Mouse (Mus musculus) induced T-regulatory cell, adult 2 months (primary cell): ENCODE measurements around the gene Kat6b.
A peak's percentile ranks its signal among the peaks of the same experiment; 100 is the strongest.

ENCODE experiments used
- DNase-seq: peaks from one replicate; pipeline ENCODE4 v3.0.0-alpha.2; 2012; ENCODE audit warnings: low read depth

Kat6b gene

DNA sequence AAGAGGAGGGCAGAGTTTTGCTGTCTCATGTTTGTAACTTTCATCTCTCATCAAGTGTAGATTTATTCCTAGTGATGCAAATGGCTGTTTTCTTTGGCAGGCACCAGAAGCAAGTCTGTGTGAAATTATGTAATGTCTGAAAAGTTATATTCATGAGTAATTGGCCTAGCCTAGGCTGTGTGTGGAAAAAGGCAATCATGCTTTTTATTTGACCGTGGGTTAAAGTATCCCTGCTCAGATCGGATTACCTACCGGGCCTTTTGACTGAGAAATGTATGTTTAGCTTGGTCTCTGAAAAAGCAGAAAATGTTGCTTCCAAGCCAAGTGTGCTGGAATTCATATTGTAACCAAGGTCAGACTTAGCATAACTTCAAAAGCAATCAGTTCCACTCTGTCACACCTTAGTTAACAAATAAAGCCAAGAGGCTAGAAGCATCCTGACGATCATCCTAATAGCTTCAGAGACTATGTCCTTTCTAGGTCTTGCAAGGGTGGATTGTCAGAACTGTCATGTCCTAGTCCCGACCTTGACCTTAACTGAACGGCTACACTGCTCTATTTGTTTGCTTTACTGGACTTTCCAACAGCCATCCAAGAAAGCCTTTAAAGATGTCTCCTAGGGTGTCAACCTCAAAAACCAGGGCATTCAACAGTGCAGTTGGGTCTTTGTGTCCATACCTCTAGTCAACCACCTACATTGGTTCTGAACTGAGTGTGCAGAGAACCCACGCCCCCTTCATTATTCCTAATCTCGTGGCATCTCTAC lies 111.9 kb downstream of the Kat6b start:
- no peak for DNase-seq

DNA sequence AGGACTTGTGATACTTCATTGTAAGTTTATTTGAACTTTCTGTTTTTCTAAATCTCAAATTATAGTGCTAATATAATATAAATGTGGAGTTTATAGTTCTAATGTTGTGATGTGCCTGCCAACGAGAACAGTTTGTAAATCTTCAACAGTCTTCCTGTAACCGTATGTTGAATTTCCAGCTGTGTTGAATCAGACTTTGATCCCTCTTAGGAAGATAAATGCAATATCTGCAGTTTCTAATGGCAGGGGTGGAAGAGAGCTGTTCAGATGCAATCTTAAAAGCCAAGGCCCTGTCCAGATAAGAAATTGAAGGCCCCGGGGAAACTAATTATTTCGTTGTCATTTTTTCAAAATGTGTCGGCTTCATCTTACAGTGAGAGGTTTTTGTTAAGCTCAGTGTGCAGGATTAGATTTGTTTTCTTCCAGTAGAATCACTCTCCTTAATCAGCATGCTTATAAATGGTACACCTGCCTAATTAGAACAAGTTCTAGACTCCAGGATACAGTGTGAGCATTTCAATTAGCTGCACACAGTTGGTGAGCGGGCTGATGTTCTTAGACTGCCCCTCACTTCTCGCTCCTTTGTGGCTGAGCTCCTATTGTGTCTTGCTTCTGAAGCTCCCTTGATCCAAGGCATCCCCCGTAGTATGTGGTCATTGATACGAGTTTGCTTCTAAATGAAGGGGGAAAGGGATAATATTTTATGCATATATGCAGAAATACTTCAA lies 118.4 kb downstream of the Kat6b start:
- no peak for DNase-seq

- DNase-seq: no peak
Observed at GRCm38 (mm10) chr14:21600174-21600566, 118.9 kb downstream of the Kat6b start.

GRCm38 (mm10) chr14:21600628-21601027 lies 119.4 kb downstream of the Kat6b start:
- DNase-seq: no peak

DNA sequence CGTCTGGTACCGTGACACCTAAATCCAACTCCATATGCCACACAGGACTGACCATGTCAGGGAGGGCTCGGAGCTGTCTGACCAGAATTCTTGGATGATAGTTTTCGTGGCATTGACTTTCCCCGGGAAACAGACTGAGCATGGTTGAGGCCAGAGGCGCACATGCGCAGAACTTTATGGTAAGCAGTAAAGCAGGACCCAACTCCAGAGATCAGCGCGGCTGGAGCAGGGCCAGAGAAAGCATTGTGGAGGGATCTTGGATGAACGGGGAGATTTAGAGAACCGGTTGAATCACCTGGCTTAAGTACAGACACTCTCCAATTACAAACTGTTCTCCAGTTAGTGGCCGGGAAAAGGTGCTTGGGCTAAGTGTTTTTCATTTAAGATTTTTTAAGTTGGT lies 120.9 kb downstream of the Kat6b start:
- no peak for DNase-seq

GRCm38 (mm10) chr14:21602937-21603336 lies 121.7 kb downstream of the Kat6b start:
- no peak for DNase-seq

- no peak for DNase-seq
Observed at GRCm38 (mm10) chr14:21607686-21608085, 126.5 kb downstream of the Kat6b start.

DNA sequence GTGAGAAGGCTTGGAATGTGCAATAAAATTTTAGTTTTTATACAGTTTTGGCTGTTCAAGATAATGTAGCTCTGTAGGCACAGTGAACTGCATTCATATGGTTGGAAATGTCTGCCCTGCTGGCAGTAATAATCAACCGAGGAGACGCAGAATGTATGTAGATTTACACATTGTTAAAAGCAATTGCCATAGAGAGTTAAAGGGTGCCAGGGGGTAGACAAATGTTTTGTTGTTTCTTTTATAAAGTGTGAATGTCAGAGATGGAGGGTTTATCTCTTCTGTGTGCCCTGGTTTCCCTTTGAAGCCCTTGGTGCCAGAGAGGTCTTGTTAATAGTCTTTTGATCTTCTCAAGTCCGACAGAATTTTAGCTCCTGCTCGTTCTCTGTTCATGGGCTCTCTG lies 127.7 kb downstream of the Kat6b start:
- DNase-seq: no peak

DNA sequence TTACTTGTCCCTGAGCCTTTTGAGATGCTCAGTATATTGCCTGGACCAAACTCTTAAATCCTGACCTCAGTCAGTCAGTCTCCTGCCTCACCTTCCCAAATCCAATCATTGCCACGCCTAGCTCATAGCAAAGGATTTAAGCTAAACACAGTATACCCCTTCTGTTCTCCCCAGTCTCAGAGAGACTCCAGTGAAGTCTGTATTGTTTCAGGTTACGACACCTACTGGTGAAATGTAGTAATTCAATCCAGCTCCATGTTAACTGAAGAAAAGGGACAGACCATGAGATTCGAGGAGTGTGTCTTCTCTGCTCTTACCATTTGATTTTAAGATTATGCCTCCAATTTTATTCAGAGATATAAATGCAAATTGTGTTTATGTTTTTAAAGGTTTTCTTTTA lies 129.0 kb downstream of the Kat6b start:
- peak; percentile 77 for DNase-seq

DNA sequence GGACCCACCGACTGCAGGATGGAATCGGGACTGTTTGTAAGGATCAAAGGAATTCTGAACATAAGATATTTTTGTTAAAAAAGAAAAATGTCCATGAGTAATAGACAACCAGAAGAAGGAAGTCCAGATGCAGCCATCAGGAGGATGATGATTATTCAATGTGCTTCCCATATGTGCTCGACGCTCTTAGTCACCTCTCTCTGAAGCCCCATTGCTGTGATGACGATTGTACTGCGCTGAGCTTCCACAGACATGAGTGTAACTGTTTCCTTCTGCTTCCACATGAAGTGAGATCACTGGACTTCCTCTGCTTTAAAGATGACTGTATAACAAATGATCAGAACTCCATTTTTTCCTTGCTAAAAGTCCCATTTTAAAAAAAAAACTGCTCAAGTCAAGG lies 131.8 kb downstream of the Kat6b start:
- DNase-seq: no peak

DNA sequence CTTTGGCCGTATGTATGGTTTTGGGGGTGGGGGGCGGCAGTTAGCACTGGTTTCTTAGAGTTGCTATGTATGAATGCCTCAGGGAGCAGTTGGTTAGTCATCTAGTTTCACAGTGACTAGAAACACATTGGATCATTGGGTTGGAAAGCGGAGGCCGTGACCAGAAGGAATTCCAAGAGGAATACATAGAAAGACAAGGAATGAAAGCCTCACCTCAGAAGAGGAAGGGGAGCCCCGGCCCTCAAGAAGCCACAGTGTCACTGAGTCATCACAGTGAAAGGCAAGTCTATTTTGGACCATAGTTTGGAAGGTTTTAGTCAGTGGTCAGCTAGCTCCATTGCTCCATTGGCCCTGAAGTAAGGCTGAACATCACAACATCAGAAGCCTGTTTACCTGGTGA lies 132.9 kb downstream of the Kat6b start:
- no peak for DNase-seq

DNA sequence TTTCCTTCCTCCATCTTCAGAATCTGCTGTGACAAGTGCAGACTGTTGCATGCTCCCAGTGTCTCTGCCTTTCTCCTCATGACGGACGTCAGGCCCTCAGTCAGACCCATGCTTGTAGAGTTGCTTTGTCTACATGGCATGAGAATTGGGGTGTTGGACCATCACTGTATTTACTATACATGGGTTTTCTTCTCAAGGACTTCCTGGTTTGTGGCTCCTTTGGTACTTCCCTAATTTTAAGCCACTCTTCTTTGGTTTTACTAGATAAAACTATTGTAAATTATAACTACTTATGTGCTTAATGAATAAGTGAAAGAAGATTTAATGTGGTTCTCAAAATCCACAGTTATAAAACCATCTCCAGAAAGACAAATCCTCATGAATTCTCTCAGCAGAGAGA lies 134.6 kb downstream of the Kat6b start:
- no peak for DNase-seq

DNA sequence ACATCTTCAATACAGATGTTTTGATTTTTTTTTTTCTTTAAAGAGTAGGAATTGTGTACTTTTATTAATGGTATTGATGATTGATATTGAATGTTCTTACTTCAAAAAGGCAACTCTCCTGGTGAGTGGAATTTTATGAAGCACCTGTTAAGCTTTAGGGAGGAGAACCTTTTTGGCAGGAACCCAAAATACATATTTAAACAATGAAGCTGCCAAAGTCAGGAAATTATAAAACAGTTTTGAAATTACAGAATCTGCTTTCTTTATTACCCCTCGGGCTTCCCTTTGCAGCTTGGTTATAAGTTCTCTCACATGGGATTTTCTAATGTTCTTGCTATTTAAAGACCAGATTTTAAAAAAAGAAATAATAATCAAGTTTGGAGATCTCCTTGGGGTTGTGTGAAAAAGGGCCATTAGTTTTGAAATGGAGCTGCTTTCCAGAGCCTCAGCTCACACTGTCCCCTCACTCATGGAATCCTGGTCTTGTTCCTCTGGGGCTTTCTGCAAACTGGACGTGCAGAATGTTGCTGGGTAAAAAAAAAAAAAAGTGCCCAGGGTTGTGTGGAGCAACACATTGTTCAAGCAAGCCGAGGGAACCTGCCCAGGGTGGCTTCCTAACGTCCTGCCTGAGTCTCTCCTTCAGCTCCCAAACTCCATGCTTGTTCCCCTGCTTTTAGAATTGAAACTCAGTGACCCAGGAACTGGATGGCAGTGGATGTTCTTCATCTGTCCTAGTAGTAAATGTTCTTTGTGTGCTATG lies 136.2 kb downstream of the Kat6b start:
- no peak for DNase-seq

- DNase-seq: no peak
Observed at GRCm38 (mm10) chr14:21619951-21620350, 138.7 kb downstream of the Kat6b start.

GRCm38 (mm10) chr14:21625946-21626345 lies 144.7 kb downstream of the Kat6b start:
- no peak for DNase-seq

DNA sequence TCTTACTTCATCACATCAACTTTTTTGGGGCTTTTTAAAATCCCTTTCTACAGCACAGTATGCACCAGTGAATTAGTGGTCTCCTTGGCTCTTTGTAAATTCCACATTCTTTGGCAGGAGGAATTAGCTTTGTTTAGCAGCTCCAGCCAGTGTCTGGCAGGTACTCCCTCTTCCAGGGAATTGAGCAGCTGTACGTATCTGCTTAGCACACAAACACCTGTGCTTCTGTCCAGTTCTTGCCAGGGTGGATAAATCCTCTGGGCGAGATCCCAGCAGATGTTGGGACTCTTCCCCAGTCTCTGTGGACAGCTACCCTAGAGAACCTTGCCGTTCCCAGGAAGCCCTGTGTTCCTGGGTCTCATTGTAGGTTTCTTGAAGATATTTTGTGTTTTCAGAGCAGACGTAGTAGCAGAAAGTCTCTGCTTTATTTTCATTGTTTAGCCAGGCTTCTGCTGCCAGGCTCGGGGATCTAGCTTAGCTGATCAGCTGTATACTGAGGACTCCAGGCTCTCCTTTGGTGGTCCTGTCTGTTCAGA lies 150.5 kb downstream of the Kat6b start:
- no peak for DNase-seq

DNA sequence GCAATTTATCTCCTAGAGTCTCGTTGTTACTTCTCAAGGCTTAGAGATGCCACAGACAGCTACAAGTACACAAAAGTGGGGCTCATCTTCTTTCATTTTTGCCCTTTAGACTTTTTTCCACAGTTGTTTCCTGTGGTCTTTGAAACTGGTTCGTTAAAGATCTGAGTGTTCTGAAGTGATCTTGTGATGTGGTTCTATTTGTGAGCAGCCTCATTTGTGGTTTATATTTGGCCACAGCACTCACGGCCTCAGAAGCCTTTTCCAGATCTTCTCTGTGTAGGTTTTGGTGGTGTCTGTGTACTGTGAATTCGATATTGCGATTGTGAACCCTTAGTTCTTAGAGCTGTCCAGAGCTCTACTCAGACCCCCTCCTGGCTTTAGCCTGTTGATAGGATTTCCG lies 155.3 kb downstream of the Kat6b start:
- DNase-seq: peak; percentile 34

DNA sequence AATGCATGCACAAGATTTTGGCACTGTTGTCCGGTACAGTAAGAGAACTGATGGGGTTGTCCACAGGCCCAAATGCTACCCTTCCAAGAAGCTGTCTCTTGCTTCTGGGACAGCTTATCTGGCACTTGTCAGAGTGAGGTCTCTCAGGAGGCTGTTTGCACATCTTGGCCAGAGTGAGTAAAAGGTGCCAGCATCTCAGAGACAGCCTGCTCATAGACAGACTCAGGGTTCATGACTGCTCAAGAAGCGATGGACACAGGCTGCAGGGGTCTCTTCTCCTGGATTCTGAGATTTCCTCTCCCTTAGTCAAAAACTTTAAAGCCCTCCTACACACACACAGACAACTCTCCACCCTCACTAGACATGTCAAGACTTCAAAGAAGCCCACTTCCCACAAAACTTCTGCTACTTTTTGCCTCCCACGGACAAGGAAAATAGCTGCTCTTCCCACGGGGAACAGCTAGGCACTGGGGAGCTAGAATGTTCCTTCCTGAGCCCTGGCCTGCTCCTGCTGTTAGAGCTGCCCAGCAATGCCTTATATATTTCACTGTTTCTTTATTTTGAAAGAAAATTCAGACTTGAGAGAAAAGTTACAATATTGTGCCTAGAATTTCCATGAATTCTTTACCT lies 159.7 kb downstream of the Kat6b start:
- DNase-seq: no peak

GRCm38 (mm10) chr14:21653813-21654212 lies 172.6 kb downstream of the Kat6b start:
- peak; percentile 61 for DNase-seq

DNA sequence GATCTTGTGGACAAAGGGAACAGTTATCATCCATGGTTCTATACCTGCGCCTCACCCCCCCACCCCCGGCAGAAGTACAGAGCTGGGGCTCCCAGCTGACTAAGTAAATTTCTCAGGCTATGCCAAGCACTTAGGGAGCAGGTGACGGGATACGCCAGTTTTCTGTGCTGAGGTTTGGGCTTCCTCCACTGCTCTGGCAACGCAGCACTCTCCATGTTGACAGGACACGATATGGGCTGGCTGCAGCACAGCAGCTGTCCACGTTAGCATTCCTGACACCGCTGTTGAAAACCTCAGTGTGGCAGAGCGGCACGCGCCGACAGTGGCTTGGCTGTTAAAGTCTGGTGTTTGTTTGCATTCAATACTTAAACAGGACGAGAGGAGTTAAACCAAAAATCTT lies 177.9 kb downstream of the Kat6b start:
- DNase-seq: no peak

DNA sequence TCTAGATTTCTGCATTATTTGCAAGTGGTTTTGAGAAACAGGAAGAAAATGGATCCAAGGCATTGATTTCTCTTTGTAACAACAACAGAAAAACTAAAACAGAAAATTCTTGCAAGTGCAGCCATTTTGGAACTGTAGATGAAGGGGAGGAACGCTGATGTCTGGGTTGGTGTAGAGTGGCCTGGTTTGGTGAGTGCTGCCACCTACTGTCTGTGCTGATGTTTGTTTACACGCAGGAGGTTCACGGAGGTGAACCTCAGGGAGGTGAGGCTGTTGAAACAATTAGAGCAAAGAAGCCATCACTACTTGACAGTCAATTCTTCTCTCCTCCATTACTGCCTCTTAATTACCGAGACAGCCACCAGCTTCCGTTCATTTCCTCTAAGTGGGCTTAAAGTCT lies 178.4 kb downstream of the Kat6b start:
- peak; percentile 74 for DNase-seq

DNA sequence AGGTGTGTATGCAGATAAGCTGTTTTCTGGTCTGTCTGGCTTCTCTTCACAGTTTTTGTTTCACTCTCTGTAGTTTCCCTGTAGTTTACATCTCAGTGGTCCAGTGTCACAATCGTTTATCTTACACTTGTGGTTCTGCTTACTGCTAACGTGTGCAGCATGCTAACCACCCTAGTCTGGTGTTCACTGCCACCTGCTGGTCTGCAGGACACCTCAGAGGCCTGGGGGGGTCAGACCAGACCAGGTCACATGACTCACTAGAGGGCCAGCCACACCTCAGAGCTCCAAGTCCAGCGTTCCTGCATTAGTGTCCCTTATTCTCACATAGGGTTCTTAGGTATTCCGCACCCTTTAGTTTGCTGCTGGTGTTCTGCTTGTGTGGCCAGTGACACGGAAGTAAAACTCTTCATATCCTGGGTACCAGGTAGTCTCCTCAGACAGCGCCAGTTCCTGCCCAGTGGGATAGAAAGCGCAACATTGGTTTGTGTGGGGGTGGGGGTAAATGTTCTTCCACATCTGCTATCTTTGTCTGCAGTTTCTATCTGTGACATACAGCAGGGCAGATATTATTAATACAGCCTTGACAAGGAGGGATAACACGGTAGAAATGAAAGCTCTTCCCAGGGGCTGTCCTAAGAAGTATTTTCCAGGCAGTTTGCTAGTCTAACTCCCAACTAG lies 181.4 kb downstream of the Kat6b start:
- DNase-seq: peak; percentile 8
